Mouse (Mus musculus) kidney, embryonic 16.5 days (tissue): ENCODE data around the gene Cib1. TPM values are rescaled to one million over a fixed set of nuclear protein-coding genes. Genes with fewer than 3 reads are reported as not detected.

Experiments used
- ATAC-seq: fragments of 200-750 bp; cut with Nextera tagmentation; 2 replicates; pipeline ENCODE4 v1.8.0; 2017; ENCODE audit warnings: moderate TSS enrichment; ENCODE audit not compliant: low FRiP score, low TSS enrichment
- H3K27ac ChIP-seq: fragments of 300-500 bp; sonication (generic); 2 replicates; pipeline ENCODE4 v1.5.1; 2014; ENCODE audit warnings: low read length
- H3K27me3 ChIP-seq: fragments of 300-500 bp; sonication (generic); 2 replicates; pipeline ENCODE4 v1.6.1; 2014; ENCODE audit warnings: low read length, control low read depth, mixed read lengths; ENCODE audit not compliant: insufficient read depth
- H3K36me3 ChIP-seq: fragments of 300-500 bp; sonication (generic); 2 replicates; pipeline ENCODE4 v1.6.1; 2014; ENCODE audit warnings: low read length, control low read depth, mixed read lengths; ENCODE audit not compliant: insufficient read depth
- H3K4me1 ChIP-seq: fragments of 300-500 bp; sonication (generic); 2 replicates; pipeline ENCODE4 v1.6.1; 2014; ENCODE audit warnings: low read length, control low read depth, mixed read lengths; ENCODE audit not compliant: insufficient read depth
- H3K4me2 ChIP-seq: fragments of 300-500 bp; sonication (generic); replicated peaks from 2 replicates; pipeline ENCODE4 v1.6.1; 2014; ENCODE audit warnings: low read depth, low read length
- H3K4me3 ChIP-seq: fragments of 300-500 bp; sonication (generic); 2 replicates; pipeline ENCODE4 v1.5.1; 2014; ENCODE audit warnings: mild to moderate bottlenecking, low read length
- H3K9ac ChIP-seq: fragments of 300-500 bp; sonication (generic); replicated peaks from 2 replicates; pipeline ENCODE4 v1.6.1; 2014; ENCODE audit warnings: low read length
- H3K9me3 ChIP-seq: fragments of 300-500 bp; sonication (generic); 2 replicates; pipeline ENCODE4 v1.6.1; 2016; ENCODE audit warnings: low read length, control low read depth
- WGBS: fragments of 180-500 bp; shearing (Covaris S2); extraction: QIAGEN DNeasy Blood & Tissue Kit; methylation state at CpG from one replicate; pipeline ENCODE4 v1.1.7; 2014; 5-methylcytosine and 5-hydroxymethylcytosine counted together
- polyA plus RNA-seq: library from polyadenylated mRNA; unstranded; fragments of >200 nt; fragmentation: Nextera tagmentation; extraction: Ambion mirVana; gene quantifications from 2 replicates; pipeline ENCODE4 v1.2.1, GENCODE M21; 2015

The Cib1 gene
- polyA plus RNA-seq, 1 experiment from 2014 or later: 144 TPM

DNA sequence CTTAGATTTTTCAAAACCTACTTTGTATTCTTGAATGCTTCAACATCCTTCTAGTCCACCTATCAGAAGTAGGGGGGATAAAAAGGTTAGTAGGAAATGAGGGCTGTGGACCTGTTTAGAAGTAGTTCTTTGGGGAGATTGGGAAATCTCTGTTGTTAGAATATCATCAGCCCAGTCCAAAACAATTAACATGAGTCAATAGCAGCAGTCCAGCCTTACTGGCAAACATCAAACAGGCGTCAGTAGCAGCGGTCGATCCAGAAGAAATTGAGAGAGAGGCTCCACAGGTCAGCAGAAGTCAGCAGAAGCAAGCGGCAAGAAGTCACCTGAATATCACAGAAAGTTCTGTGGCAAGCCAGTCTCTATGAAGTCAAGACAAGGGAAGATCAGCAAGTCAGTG lies 12.2 kb upstream of the Cib1 start:
- 92% methylated on average over 4 of the region's 4 CpGs for WGBS
- Histone ChIP-seq H3K9me3 (no peaks in the 10 kb centered on the region; the same call in 1 of the 2 replicates), H3K4me1 (0 out of 2 replicates have a peak, but pooled peaks cover 2% of the 10 kb centered on the region)

DNA sequence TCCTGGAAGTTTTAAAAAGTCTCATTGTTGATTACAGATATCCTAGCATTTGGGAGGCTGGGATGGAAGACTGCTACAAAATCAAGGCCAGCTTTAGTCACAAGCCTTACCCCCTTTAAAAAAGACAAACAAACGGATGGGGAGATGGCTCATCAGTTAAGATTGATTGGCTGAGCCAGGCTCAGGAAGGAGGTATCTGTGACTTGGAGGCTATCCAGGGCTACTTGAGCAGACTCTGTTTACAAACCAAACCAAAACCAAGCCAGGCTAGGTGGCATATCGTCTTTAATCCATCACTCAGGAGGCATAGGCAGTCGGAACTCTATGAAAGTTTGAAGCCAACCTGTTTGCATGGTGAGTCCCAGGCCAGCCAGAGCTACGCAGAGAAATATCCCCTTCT lies 9.0 kb upstream of the Cib1 start:
- Histone ChIP-seq H3K27ac (no peak overlapping the region), H3K27me3 (no peaks in the 10 kb centered on the region), H3K4me3 (no peak overlapping the region), H3K9me3 (no peaks in the 10 kb centered on the region; the same call in 1 of the 2 replicates), H3K4me1 (0 out of 2 replicates have a peak, but pooled peaks cover 2% of the 10 kb centered on the region), H3K36me3 (peaks cover 18% of the 10 kb centered on the region), H3K9ac (no peak overlapping the region), H3K4me2 (no peak overlapping the region)
- 84% methylated on average over 4 of the region's 4 CpGs for WGBS
- no peak for ATAC-seq

More for the DNA sequence above, 12.2 kb upstream of the Cib1 start:
- H3K4me3 ChIP-seq: no peak overlapping the region
- no peak overlapping the region for H3K4me2 ChIP-seq
- H3K36me3 ChIP-seq: peaks cover 3% of the 10 kb centered on the region; the same call in 1 of the 2 replicates
- H3K9ac ChIP-seq: no peak overlapping the region
- H3K27me3 ChIP-seq: no peaks in the 10 kb centered on the region
- H3K27ac ChIP-seq: no peak overlapping the region
- no peak for ATAC-seq

DNA sequence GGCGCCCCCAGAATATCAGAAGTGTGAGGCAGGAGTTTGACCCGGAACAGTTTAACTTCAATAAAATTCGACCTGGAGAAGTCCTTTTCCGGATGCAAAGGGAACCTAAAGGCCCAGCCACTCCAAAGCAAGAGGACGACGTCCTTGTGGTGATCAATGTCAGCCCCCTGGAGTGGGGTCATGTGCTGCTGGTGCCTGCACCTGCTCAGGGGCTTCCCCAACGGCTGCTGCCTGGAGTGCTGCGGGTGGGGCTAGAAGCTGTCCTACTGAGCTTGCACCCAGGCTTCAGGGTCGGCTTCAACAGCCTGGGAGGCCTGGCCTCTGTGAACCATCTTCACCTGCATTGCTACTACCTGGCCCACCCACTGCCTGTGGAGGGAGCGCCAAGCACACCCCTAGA lies 5.9 kb upstream of the Cib1 start:
- Histone ChIP-seq H3K27ac (no peak overlapping the region), H3K4me1 (peaks cover 6% of the 10 kb centered on the region; the same call in 1 of the 2 replicates), H3K4me3 (no peak overlapping the region), H3K9me3 (no peaks in the 10 kb centered on the region), H3K4me2 (no peak overlapping the region), H3K36me3 (peaks cover 18% of the 10 kb centered on the region), H3K9ac (no peak overlapping the region), H3K27me3 (no peaks in the 10 kb centered on the region)
- whole genome bisulfite sequencing: 88% methylated on average over 10 of the region's 10 CpGs
- no peak for ATAC-seq

DNA sequence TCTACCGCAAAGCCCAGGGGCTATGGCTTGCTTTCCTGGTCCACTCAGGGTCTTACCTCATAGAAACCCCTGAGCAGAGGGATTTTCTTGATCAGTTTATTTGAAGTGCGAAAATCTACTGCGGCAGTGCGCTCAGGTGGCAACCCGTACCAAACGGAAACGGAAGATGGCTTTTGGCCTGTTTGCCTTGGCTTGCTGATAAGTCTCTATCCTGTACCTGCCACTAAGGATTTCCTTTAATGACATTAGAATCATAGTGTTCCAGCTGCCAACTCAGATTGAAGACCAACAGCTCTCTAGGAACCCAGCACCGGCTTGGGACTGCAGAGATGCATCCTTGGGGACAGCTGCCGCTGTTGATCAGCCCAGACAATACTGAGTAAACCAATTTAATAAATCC lies 1.2 kb upstream of the Cib1 start:
- H3K9me3 ChIP-seq: no peaks in the 10 kb centered on the region
- H3K4me2 ChIP-seq: peak overlapping the region; percentile 74
- H3K27ac ChIP-seq: no peak overlapping the region
- ATAC-seq: no peak
- no peaks in the 10 kb centered on the region for H3K27me3 ChIP-seq
- H3K4me3 ChIP-seq: peak overlapping the region; percentile 70
- H3K9ac ChIP-seq: no peak overlapping the region; the same call in 1 of the 2 replicates
- peaks cover 8% of the 10 kb centered on the region for H3K36me3 ChIP-seq
- peaks cover 30% of the 10 kb centered on the region for H3K4me1 ChIP-seq
- 79% methylated on average over 9 of the region's 9 CpGs for WGBS

DNA sequence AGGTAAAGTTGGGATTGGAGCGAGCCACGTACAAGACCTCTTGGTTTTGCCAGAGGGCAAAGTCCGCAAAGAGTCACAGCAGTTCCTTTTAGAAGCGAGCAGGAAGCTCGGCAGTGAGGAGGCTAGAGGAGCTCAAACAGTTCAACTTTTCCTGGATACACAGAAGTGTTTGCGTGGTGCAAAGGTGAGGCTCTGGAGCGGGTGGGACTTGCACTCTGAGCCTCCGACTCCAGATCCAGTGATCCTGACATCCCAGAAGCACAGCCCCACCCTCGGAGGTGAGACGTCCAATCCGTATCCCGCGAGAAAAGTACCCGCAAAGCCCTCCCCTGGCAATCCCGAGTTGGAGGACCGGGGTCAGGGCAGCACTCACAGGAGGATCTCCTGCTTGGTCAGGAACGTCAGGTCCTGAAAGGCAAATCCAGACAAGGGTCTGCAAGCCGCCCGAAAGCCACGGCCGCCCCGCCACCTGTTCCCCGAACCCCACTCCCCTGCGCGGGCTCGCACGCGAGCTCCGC lies 583 bp downstream of the Cib1 start:
- H3K36me3 ChIP-seq: peaks cover 2% of the 10 kb centered on the region; the same call in 1 of the 2 replicates
- H3K4me3 ChIP-seq: peak overlapping the region; percentile 70
- peaks cover 30% of the 10 kb centered on the region for H3K4me1 ChIP-seq
- no peaks in the 10 kb centered on the region for H3K27me3 ChIP-seq
- WGBS: under 1% methylated on average over 29 of the region's 29 CpGs
- peak overlapping the region; percentile 65 for H3K9ac ChIP-seq
- peak; percentile 39 for ATAC-seq
- peak overlapping the region; percentile 65 for H3K27ac ChIP-seq
- H3K9me3 ChIP-seq: no peaks in the 10 kb centered on the region
- peak overlapping the region; percentile 74 for H3K4me2 ChIP-seq

DNA sequence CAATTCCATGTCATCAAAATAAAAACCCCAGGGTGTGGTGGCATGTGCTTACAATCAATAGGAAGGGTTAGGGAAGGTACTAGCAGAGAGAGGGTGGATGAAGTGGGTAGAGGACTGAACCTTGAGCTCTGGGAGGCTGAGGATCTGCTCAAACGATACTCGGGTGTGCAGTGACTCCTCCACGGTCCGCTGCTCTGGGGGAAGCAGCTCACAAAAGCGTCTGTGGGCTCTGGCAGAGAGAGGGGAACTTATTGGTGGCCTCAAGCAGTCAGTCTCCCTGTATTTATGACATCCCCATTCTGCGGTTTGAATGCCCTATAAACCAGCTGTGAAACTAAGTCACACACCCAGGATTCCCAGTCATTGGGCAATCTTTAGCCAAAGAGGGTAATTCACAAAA lies 2.4 kb downstream of the Cib1 start:
- H3K4me2 ChIP-seq: 0 out of 2 replicates have a peak overlapping the region, but pooled peaks have one; percentile 74
- H3K27me3 ChIP-seq: no peaks in the 10 kb centered on the region
- peaks cover 30% of the 10 kb centered on the region for H3K4me1 ChIP-seq
- H3K9ac ChIP-seq: 0 out of 2 replicates have a peak overlapping the region, but pooled peaks have one; percentile 27
- H3K36me3 ChIP-seq: peaks cover 9% of the 10 kb centered on the region
- WGBS: 30% methylated on average over 6 of the region's 6 CpGs
- no peak overlapping the region for H3K4me3 ChIP-seq
- H3K27ac ChIP-seq: 0 out of 2 replicates have a peak overlapping the region, but pooled peaks have one; percentile 8
- no peak for ATAC-seq
- H3K9me3 ChIP-seq: no peaks in the 10 kb centered on the region

DNA sequence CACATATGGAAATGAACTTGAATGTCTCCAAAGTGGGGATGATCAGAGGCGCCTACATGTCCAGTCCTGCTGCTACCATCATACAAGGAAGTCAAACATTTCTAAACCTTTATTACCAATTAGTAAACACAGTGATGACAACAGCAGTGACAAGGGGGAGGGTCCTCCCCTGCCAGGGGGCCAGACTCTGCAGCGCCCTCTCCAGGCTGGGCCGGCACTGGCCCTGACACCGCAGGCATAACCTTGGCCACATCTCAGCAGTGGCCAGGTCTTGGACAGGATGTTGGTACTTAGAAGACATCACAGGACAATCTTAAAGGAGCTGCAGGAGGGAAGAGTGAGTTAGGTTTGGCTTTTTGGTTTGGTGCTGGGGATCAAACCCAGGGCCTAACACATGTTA lies 5.5 kb downstream of the Cib1 start:
- no peak overlapping the region for H3K9ac ChIP-seq
- no peak overlapping the region for H3K4me3 ChIP-seq
- no peak overlapping the region for H3K4me2 ChIP-seq
- no peak for ATAC-seq
- H3K27me3 ChIP-seq: no peaks in the 10 kb centered on the region
- H3K36me3 ChIP-seq: peaks cover 28% of the 10 kb centered on the region
- peaks cover 23% of the 10 kb centered on the region for H3K4me1 ChIP-seq
- no peak overlapping the region for H3K27ac ChIP-seq
- no peaks in the 10 kb centered on the region for H3K9me3 ChIP-seq
- WGBS: 93% methylated on average over 4 of the region's 4 CpGs

DNA sequence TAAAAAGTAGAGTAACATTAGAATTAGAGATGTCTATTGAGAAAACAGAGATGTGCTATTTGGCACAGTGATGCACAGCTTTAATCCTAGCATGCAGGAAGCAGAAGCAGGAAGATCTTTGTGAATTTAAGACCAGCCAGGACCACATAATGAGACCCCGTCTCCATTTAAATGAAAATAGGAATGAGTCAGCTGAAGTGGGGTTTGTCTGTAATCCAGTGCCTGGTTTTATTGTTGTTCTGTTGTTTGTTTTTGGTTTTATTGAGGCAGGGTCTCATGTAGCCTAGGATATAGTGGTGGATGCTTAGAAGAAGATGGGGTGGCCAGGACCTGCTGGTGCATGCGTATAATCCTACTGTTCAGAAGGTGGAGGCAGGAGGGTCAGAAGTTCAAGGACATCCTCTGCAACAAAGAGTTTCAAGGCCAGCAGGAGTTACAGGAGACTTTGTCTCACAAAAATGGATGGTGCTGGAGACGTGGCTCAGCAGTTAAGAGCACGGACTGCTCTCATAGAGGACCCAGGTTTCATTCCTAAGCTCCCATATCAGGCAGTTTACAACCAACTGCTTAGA lies 11.3 kb downstream of the Cib1 start:
- 87% methylated on average over 4 of the region's 4 CpGs for WGBS
- peaks cover 69% of the 10 kb centered on the region for H3K36me3 ChIP-seq

DNA sequence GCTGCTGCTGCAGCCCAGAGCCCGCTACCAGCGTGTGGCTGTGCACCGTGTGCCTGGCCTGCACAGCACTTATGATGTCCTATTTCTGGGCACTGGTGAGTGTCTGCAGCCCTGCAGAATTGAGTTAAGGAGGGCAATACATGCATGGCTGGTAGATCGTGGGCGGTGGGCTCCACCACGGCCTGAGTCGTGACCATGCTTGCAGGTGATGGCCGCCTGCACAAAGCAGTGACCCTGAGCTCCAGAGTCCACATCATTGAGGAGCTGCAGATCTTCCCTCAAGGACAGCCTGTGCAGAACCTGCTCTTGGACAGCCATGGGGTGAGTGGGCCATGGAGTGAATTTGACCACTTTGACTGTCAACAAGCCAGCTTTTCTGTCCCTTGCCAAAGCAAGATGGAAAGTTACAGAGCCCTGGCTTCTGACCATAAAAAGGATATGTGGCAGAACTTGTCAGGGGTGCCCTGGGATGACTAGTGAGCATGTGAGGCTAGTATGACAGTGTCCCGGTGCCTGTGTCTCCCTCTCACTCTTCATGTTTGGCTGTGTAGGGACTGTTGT lies 12.3 kb downstream of the Cib1 start:
- no peak overlapping the region for H3K4me3 ChIP-seq
- WGBS: 92% methylated on average over 9 of the region's 9 CpGs
- H3K36me3 ChIP-seq: peaks cover 72% of the 10 kb centered on the region
- H3K9me3 ChIP-seq: no peaks in the 10 kb centered on the region
- H3K27ac ChIP-seq: no peak overlapping the region
- no peak overlapping the region for H3K4me2 ChIP-seq
- no peak overlapping the region for H3K9ac ChIP-seq
- ATAC-seq: no peak
- H3K4me1 ChIP-seq: no peaks in the 10 kb centered on the region
- H3K27me3 ChIP-seq: no peaks in the 10 kb centered on the region

More for the DNA sequence above, 11.3 kb downstream of the Cib1 start:
- H3K27me3 ChIP-seq: no peaks in the 10 kb centered on the region
- no peak overlapping the region for H3K9ac ChIP-seq
- H3K4me1 ChIP-seq: no peaks in the 10 kb centered on the region
- no peak for ATAC-seq
- H3K4me3 ChIP-seq: no peak overlapping the region
- no peak overlapping the region for H3K27ac ChIP-seq
- H3K9me3 ChIP-seq: no peaks in the 10 kb centered on the region
- H3K4me2 ChIP-seq: no peak overlapping the region

DNA sequence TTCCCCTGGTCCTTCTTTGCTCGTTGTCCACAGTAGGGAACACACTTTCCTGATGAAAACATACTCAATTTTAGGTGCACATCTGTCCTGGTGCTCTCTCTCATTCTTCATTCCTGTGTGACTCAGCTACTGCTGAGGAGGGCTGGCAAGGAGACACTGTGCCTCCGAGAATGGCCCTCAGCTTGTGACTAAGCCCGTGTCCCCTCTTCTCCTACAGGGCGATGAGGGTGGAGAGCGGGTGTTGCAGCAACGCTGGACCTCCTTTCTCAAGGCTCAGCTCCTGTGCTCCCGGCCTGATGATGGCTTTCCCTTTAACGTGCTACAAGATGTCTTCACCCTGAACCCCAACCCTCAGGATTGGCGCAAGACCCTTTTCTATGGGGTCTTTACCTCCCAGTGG lies 13.9 kb downstream of the Cib1 start:
- no peaks in the 10 kb centered on the region for H3K9me3 ChIP-seq
- peaks cover 56% of the 10 kb centered on the region for H3K36me3 ChIP-seq
- H3K27ac ChIP-seq: no peak overlapping the region
- no peak overlapping the region for H3K4me3 ChIP-seq
- no peak overlapping the region for H3K9ac ChIP-seq
- no peaks in the 10 kb centered on the region for H3K4me1 ChIP-seq
- no peak overlapping the region for H3K4me2 ChIP-seq
- ATAC-seq: no peak
- no peaks in the 10 kb centered on the region for H3K27me3 ChIP-seq
- WGBS: 96% methylated on average over 9 of the region's 9 CpGs
